Mouse (Mus musculus): Measurements from ENCODE around the gene Ap2s1. TPM values are rescaled to one million over a fixed set of nuclear protein-coding genes. Genes with fewer than 3 reads are reported as not detected.

Ap2s1 gene
- polyA plus RNA-seq, 1 experiment from 2014 or later, result 245 TPM

DNA sequence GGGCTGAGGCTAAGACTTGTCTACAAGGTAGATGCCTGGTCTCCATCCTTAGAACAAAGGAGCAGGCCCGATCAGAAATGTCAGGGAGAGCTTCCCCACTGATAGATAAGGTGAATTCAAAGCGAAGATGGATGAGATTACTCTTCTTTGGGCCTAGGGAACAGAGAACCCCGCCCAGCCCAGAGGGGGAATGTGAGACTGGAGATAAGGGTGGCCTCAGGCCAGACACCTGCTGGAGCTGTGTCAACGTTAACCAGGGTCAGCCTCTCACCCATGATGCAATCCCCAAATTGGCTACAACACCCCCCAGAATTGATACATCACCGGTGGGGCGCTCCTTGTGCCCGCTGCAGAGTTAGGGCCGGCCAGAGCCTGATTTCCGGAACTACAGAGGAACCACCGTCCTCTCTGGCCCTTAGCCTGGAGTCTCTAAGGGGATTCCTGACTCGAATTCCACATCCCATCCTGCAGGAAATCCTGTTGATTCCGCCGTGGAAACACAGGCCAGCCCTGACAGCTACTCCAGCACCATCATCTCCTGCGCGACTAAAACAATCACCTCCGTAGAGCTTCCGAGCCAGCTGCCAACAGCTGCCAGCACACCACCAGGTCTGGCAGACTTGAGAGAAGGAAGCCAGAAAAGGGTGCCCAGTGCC, 17.3 kb downstream of the Ap2s1 start:
- Histone ChIP-seq H3K4me1 (replicated peaks) (peaks cover 8% of the 10 kb centered on the region), H3K36me3 (0 out of 2 replicates have a peak, but pooled peaks cover 2% of the 10 kb centered on the region), H3K4me2 (no peak overlapping the region), H3K9ac (replicated peaks) (no peak overlapping the region), H3K9me3 (no peaks in the 10 kb centered on the region), H3K27me3 (no peaks in the 10 kb centered on the region), H3K4me3 (replicated peaks) (no peak overlapping the region), H3K27ac (no peak overlapping the region)
- WGBS, result 65% methylated on average over 17 of the region's 17 CpGs
- ATAC-seq (ENCODE audit: insufficient number of reproducible peaks, insufficient read depth, low FRiP score, low TSS enrichment, low read depth), result no peak

DNA sequence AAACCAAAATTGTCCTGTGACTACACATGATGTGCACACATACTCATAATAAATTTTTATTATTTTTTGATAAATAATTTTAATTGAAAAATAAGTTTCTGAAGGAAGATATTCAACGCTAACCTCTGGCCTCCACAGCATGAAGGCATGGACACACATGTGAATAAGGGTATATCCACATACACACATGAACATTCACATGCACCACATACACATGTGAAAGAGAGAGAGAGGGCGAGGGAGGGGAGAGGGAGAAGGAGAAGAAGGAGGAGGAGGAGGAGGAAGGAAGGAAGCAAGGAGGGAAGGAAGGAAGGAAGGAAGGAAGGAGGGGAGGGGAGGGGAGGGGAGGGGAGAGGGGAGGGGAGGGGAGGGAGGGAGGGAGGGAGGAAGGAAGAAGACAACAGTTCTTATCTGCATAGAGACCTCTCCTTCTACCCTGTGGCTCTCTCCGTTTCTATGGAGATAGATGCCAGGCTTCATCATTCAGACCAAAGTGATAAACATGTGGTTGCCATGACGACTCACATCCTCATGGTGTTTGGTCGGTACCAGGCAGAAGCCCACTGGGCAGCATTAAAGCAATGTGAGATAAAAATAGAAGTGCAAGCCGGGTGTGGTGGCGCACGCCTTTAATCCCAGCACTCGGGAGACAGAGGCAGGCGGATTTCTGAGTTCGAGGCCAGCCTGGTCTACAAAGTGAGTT, 20.8 kb downstream of the Ap2s1 start:
- Histone ChIP-seq H3K27me3 (no peaks in the 10 kb centered on the region), H3K4me1 (replicated peaks) (peaks cover 19% of the 10 kb centered on the region), H3K4me3 (replicated peaks) (no peak overlapping the region), H3K36me3 (no peaks in the 10 kb centered on the region), H3K9me3 (no peaks in the 10 kb centered on the region), H3K4me2 (no peak overlapping the region), H3K27ac (no peak overlapping the region), H3K9ac (replicated peaks) (no peak overlapping the region)
- ATAC-seq (ENCODE audit: insufficient number of reproducible peaks, insufficient read depth, low FRiP score, low TSS enrichment, low read depth), result no peak
- WGBS, result 78% methylated on average over 10 of the region's 11 CpGs

- no peak for ATAC-seq (ENCODE audit: insufficient number of reproducible peaks, insufficient read depth, low FRiP score, low TSS enrichment, low read depth)
- no peak overlapping the region for H3K4me3 ChIP-seq (replicated peaks)
- 0 out of 2 replicates have a peak overlapping the region, but pooled peaks have one; percentile 12 for H3K27ac ChIP-seq
- H3K36me3 ChIP-seq, result no peaks in the 10 kb centered on the region
- H3K4me2 ChIP-seq, result no peak overlapping the region; the same call in 1 of the 2 replicates
- peaks cover 19% of the 10 kb centered on the region for H3K4me1 ChIP-seq (replicated peaks)
- H3K9me3 ChIP-seq, result no peaks in the 10 kb centered on the region
- WGBS, result 12% methylated on average over 8 of the region's 8 CpGs
- H3K9ac ChIP-seq (replicated peaks), result no peak overlapping the region
- H3K27me3 ChIP-seq, result no peaks in the 10 kb centered on the region
Measured at GRCm38 (mm10) chr7:16760292-16760691, 22.1 kb downstream of the Ap2s1 start.

- peaks cover 20% of the 10 kb centered on the region for H3K4me1 ChIP-seq (replicated peaks)
- no peaks in the 10 kb centered on the region for H3K9me3 ChIP-seq
- no peak overlapping the region for H3K4me3 ChIP-seq (replicated peaks)
- H3K27me3 ChIP-seq, result no peaks in the 10 kb centered on the region
- 41% methylated on average over 10 of the region's 10 CpGs for WGBS
- H3K4me2 ChIP-seq, result peak overlapping the region; percentile 21; the same call in 1 of the 2 replicates
- H3K27ac ChIP-seq, result peak overlapping the region; percentile 86
- ATAC-seq (ENCODE audit: insufficient number of reproducible peaks, insufficient read depth, low FRiP score, low TSS enrichment, low read depth), result 0 out of 2 replicates have a peak, but pooled peaks have one; percentile 27
- no peak overlapping the region for H3K9ac ChIP-seq (replicated peaks)
- no peaks in the 10 kb centered on the region for H3K36me3 ChIP-seq
Measured at GRCm38 (mm10) chr7:16761005-16761481, 22.8 kb downstream of the Ap2s1 start.

DNA sequence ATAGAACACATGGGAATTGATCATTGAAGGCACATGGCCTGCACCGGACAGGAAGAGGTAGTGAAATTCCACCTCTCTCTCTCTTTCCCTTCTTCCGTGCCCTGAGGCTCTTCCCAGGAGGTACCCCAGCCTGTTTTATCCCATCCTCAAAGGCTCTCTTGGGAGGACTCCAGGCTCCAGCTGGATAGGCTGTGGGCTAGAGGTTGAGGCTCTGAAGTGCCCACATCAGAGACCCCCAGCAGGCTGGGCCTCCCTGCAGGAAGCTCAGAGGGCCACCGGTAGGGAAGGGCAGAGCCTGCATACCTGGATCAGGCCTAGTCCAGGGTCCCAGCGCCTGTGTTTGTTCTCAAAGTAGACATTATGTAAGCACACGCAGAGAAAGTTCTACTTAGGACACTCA, 23.4 kb downstream of the Ap2s1 start:
- no peak; the same call in 1 of the 2 replicates for ATAC-seq (ENCODE audit: insufficient number of reproducible peaks, insufficient read depth, low FRiP score, low TSS enrichment, low read depth)
- WGBS, result 24% methylated on average over 5 of the region's 5 CpGs
- no peak overlapping the region for H3K4me3 ChIP-seq (replicated peaks)
- H3K4me1 ChIP-seq (replicated peaks), result peaks cover 26% of the 10 kb centered on the region
- no peak overlapping the region for H3K9ac ChIP-seq (replicated peaks)
- H3K27ac ChIP-seq, result peak overlapping the region; percentile 86
- H3K36me3 ChIP-seq, result no peaks in the 10 kb centered on the region
- H3K9me3 ChIP-seq, result no peaks in the 10 kb centered on the region
- H3K27me3 ChIP-seq, result no peaks in the 10 kb centered on the region
- H3K4me2 ChIP-seq, result peak overlapping the region; percentile 21; the same call in 1 of the 2 replicates

DNA sequence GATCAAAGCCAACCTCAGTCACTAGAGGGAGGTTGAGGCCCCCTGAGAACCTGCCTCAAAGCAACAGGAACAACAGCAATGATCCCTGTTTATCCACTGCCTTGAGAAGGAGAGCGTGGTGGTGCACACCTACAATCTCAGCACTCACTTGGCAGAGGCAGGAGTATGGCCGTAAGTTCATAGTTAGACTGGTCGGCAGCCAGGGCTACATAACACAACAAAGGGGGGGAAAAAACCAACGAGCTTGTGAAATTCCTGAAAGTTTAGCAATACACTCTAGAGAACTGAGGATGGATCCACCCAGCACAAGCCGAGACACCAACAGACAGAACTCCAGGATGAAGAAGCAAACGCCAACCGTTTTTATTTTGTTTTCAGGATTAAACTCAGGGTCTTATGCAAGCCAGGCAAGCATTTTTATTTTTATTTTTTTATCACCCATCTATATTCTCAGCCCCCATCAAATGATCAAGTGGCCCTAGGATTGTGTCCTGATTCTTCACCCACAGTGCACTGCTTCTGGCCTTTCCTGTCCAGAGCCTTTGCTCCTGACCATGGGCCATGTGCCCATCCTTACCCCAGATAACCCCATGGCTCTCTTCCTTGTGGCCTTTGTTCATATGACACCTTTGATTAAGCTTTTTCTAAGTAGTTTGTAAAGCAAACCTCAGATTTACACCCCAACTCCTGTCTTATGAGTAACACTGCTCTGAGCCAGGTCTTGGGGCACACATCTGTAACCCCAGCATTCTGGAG, 25.4 kb downstream of the Ap2s1 start:
- H3K4me2 ChIP-seq, result no peak overlapping the region
- no peak overlapping the region for H3K4me3 ChIP-seq (replicated peaks)
- H3K9ac ChIP-seq (replicated peaks), result no peak overlapping the region
- 86% methylated on average over 7 of the region's 7 CpGs for WGBS
- H3K36me3 ChIP-seq, result no peaks in the 10 kb centered on the region
- H3K9me3 ChIP-seq, result no peaks in the 10 kb centered on the region
- peaks cover 30% of the 10 kb centered on the region for H3K4me1 ChIP-seq (replicated peaks)
- H3K27me3 ChIP-seq, result no peaks in the 10 kb centered on the region
- H3K27ac ChIP-seq, result no peak overlapping the region
- ATAC-seq (ENCODE audit: insufficient number of reproducible peaks, insufficient read depth, low FRiP score, low TSS enrichment, low read depth), result no peak

- Histone ChIP-seq H3K9ac (replicated peaks) (no peak overlapping the region), H3K9me3 (0 out of 2 replicates have a peak, but pooled peaks cover 3% of the 10 kb centered on the region), H3K4me2 (no peak overlapping the region), H3K36me3 (no peaks in the 10 kb centered on the region), H3K4me1 (replicated peaks) (peaks cover 15% of the 10 kb centered on the region), H3K27me3 (no peaks in the 10 kb centered on the region), H3K27ac (peak overlapping the region; percentile 53; the same call in 1 of the 2 replicates), H3K4me3 (replicated peaks) (no peak overlapping the region)
- no peak for ATAC-seq (ENCODE audit: insufficient number of reproducible peaks, insufficient read depth, low FRiP score, low TSS enrichment, low read depth)
- 32% methylated on average over 2 of the region's 2 CpGs for WGBS
Measured at GRCm38 (mm10) chr7:16766443-16766842, 28.2 kb downstream of the Ap2s1 start.

DNA sequence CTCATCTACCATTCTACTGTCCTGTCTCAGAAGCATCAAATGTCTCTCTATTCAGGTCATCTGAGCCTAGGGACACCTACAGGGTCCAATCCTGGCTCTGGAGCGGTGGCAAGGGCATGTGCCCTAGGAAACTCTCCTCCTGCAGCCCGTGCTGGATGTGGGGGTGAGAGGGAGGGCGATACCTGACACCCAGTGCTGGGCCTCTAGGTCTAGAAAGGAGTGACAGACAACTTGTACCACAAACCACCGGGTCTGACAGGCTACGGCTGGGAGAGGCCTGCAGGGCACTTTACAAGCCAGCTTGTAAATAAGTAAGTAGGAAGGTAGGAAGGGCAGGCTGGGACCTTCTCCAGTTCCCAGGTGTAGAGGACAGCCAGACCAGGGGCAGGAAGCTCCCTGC, 37.7 kb downstream of the Ap2s1 start:
- Histone ChIP-seq H3K4me1 (replicated peaks) (peaks cover 4% of the 10 kb centered on the region; the same call in 1 of the 2 replicates), H3K36me3 (no peaks in the 10 kb centered on the region), H3K4me2 (no peak overlapping the region), H3K9ac (replicated peaks) (0 out of 2 replicates have a peak overlapping the region, but pooled peaks have one; percentile 12), H3K4me3 (replicated peaks) (no peak overlapping the region), H3K27ac (no peak overlapping the region), H3K9me3 (0 out of 2 replicates have a peak, but pooled peaks cover 11% of the 10 kb centered on the region), H3K27me3 (no peaks in the 10 kb centered on the region)
- WGBS, result 25% methylated on average over 5 of the region's 5 CpGs
- no peak for ATAC-seq (ENCODE audit: insufficient number of reproducible peaks, insufficient read depth, low FRiP score, low TSS enrichment, low read depth)

DNA sequence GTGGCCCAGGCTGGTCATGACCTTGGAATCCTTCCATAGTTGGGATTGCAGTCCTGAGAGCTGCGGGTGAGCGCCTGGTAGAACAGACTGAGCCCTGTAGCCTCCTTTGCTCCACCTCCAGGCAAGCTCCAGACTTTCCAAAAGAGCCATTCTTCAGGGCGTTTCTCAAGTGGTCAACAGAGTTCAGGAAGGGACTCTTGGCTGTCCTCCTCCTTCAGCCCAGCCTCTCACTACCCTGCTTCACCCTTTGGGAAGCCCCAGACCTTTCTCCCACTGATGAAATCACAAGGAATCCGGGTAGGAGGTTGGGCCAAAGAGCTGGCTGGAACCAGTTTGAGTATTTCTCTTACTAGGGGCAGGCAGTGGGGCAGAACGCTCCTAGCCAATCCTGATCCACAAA, 41.9 kb downstream of the Ap2s1 start:
- WGBS, result 79% methylated on average over 5 of the region's 5 CpGs
- Histone ChIP-seq H3K9ac (replicated peaks) (no peak overlapping the region), H3K27me3 (no peaks in the 10 kb centered on the region), H3K4me2 (no peak overlapping the region), H3K36me3 (no peaks in the 10 kb centered on the region), H3K27ac (no peak overlapping the region), H3K9me3 (no peaks in the 10 kb centered on the region), H3K4me3 (replicated peaks) (no peak overlapping the region), H3K4me1 (replicated peaks) (peaks cover 32% of the 10 kb centered on the region)
- no peak for ATAC-seq (ENCODE audit: insufficient number of reproducible peaks, insufficient read depth, low FRiP score, low TSS enrichment, low read depth)

GRCm38 (mm10) chr7:16780825-16781554, 42.8 kb downstream of the Ap2s1 start, which contains the start of gene Slc1a5:
TSS of gene Slc1a5 (plus strand) at chr7:16781340.
- Histone ChIP-seq H3K9me3 (no peaks in the 10 kb centered on the region), H3K27me3 (no peaks in the 10 kb centered on the region), H3K4me1 (replicated peaks) (peaks cover 36% of the 10 kb centered on the region), H3K9ac (replicated peaks) (peak within 1 kb of the TSS; percentile 81), H3K4me3 (replicated peaks) (peak within 1 kb of the TSS; percentile 80), H3K36me3 (peaks cover under 1% of the 10 kb centered on the region; the same call in 1 of the 2 replicates), H3K4me2 (peak within 1 kb of the TSS; percentile 100), H3K27ac (peak within 1 kb of the TSS; percentile 66)
- peak; percentile 75 for ATAC-seq (ENCODE audit: insufficient number of reproducible peaks, insufficient read depth, low FRiP score, low TSS enrichment, low read depth)
- 3% methylated on average over 34 of the region's 34 CpGs for WGBS
